Mouse (Mus musculus) erythroblast, embryonic 14.5 days (primary cell): Measurements from ENCODE around the gene Cd93.

Experiments
- GATA1 ChIP-seq: IDR thresholded peaks from 2 replicates; pipeline ENCODE4 v1.6.1; 2012; ENCODE audit warnings: low read length, inconsistent platforms, mixed read lengths
- TAL1 ChIP-seq: IDR thresholded peaks from 3 replicates; pipeline ENCODE4 v1.6.1; 2012; ENCODE audit warnings: low read length, inconsistent platforms, mixed read lengths

DNA sequence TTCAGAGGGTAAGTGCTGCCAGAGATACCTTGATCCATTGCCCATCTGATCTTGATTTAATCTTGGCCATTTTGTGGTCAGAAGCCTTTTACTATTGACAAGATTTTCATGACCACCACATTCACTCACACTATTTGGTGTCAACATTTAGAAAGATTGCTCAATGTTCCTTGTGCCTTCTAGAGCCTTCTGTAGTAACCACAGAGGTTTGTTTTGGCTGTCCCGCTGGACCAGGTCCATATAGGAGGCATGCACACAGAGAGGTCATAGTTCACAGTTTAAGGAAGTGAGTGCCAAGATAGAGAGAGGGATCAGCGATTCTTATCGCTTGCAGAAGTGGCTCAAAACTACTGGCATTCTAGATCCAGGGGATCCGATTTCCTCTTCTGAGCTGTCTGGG lies 48.7 kb upstream of the Cd93 start:
- TF ChIP-seq GATA1 (no peak), TAL1 (no peak)
